Mouse (Mus musculus): ENCODE results near the gene 1810062G17Rik. TPM values are rescaled to one million over a fixed set of nuclear protein-coding genes. Genes with fewer than 3 reads are reported as not detected.

The 1810062G17Rik gene
- total RNA-seq, 2 experiments from 2014 or later: 0.79 TPM; not detected in 1

- intact Hi-C loops (cut with DNase I): no loop called here
- DNase-seq: no peak
These were observed 23.7 kb downstream of the 1810062G17Rik start for GRCm38 (mm10) chr3:36499418-36499817.

DNA sequence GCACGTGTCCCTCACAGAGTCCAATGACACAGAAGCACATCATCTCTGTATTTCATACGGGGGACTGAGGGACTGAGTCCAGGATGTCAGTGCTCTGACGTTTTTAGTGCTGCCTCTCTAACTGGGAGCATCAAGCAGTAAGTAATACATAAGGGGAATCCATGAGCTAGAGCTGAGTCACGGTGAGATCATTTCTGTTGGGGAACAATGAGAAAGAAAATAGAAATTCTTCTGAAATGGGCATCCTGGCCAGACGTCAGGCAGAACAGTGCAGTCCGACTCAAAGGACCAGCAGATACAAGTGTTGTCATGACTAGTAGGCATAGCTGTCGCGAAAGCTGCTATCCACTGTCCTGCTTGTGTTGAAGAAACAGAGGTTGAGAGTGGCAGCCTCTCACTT lies 25.2 kb downstream of the 1810062G17Rik start:
- intact Hi-C loops (cut with DNase I): no loop called here
- DNase-seq: no peak

- intact Hi-C loops (cut with DNase I): no loop called here
- no peak for DNase-seq
These were observed 25.8 kb downstream of the 1810062G17Rik start for GRCm38 (mm10) chr3:36501546-36501945.

DNA sequence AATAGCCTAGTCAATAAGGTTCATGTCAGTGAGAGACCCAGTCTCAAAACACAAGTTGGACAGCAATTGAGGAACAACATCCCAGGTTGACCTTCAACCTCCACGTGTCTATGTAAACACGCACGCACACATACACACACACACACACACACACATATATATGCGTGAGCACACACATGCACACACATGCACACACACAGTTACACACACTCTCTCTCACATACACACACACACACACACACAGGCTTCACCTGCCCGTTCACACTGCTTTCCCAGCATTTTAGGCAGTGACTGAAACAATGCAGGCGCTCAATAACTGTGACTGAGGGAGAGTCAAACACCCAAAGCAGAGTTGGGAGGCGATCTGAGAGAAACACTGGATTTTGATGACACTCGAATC lies 29.6 kb downstream of the 1810062G17Rik start:
- no peak for DNase-seq
- intact Hi-C loops (cut with DNase I): no loop called here

- intact Hi-C loops (cut with DNase I): no loop called here
These were observed 30.3 kb downstream of the 1810062G17Rik start for GRCm38 (mm10) chr3:36505809-36506735.

DNA sequence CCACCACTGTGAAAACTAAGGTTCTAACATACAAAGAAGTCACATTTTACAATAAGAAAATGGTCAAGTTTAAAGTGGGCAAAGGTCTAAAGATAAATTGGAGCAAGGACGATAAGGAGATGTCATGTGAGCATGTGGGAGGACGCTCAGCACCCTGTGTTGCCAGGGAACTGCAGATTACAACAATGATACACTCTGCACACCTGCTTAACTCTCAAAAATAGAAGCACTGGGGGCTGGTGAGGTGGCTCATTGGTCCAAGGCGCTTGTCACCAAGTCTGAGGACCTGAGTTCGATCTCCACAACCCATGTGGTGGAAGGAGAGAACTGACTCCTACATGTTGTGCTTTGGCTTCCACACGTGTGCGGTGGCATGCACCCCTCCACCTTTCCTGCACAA lies 35.8 kb downstream of the 1810062G17Rik start:
- intact Hi-C loops (cut with DNase I): no loop called here
- no peak for DNase-seq

More at GRCm38 (mm10) chr3:36505809-36506735, 30.3 kb downstream of the 1810062G17Rik start:
- no peak for DNase-seq

DNA sequence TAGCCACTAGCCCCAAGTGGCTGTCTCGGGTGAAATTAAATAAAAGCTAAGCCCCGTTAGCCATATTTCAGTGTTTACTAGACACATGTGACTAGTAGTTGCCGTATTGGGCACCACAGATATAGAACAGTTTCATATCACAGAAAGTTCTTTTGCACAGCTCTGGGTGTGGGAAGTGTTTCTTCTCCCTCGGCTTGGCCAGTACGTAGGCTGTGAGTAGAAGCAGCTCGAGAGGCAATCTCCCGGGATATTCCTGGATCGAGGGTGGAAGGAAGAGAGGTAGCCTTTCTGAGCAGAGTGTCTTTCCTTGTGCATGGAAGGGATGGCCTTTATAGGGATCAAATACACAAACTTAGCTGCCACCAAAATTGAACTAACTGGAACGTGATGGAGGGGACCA lies 40.5 kb downstream of the 1810062G17Rik start:
- intact Hi-C loops (cut with DNase I): no loop called here
- no peak for DNase-seq

- intact Hi-C loops (cut with DNase I): no loop called here
- DNase-seq: peak; percentile 24 to 40
These were observed 45.6 kb downstream of the 1810062G17Rik start, which contains the start of gene Gm11549 for GRCm38 (mm10) chr3:36521073-36522060. Gene Gm11549, minus strand, starts transcription at chr3:36521813.

GRCm38 (mm10) chr3:36522137-36522536 lies 46.4 kb downstream of the 1810062G17Rik start:
- intact Hi-C loops (cut with DNase I): no loop called here

DNA sequence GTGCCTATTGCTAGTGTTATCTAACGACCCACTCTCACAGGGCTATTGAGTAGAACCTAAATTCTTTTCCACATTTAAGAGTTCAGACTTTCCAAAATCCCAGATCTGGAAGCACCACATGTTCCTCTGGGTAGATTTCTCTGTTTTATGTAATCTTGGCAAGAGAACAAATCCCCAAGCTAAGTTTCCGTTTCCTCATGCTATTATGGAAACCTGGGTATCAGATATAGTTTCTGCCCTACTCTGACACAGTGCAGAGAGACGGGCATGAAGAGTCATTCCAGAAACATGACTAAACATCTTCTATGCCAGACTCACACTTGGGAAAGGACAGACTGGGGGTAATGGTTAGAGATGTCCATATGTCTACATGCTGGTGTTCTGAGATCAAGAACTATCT lies 48.7 kb downstream of the 1810062G17Rik start:
- intact Hi-C loops (cut with DNase I): no loop called here
- no peak for DNase-seq

More at GRCm38 (mm10) chr3:36522137-36522536, 46.4 kb downstream of the 1810062G17Rik start:
- no peak for DNase-seq

GRCm38 (mm10) chr3:36530345-36530744 lies 54.6 kb downstream of the 1810062G17Rik start:
- DNase-seq: peak; percentile 78 to 83
- intact Hi-C loops (cut with DNase I): no loop called here

DNA sequence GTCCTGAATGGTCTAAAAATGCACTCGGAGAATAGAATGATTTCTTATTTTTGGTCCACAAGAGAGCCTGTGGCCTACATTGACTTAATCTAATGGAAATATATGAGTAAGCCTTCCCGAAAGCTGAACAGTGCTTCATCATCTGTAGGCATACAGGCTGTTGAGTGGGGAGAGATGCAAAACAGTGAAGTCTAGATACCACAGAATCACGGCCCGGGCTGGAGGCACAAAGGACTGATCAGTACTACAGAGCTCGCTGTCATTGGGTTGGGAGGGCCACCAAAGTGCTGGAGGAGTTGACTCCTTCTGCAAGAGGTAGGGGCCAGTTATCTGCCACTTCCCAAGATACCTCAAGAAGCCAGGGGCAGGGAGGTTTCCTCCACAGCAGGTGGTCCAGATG lies 55.0 kb downstream of the 1810062G17Rik start:
- intact Hi-C loops (cut with DNase I): no loop called here
- DNase-seq: no peak

GRCm38 (mm10) chr3:36531242-36531641 lies 55.5 kb downstream of the 1810062G17Rik start:
- peak in 1 of 2 experiments; percentile 11 for DNase-seq
- intact Hi-C loops (cut with DNase I): no loop called here

Small RNAs within 50 kb of the gene (microRNA-seq; reads per million reads assigned to microRNA genes)
- gene Mir7009: 0.95 to 1.4 reads per million in 2 experiments

Other genes with a start within 250 kb of the 1810062G17Rik start
- gene Anxa5, start within 50 bp of the 1810062G17Rik start, total RNA-seq (2021): 100 to 1,000 TPM; 234 to 248 TPM
- gene Gm11549, start 45.9 kb downstream of the 1810062G17Rik start, total RNA-seq (2021): not detected
- gene Exosc9, start 76.7 kb downstream of the 1810062G17Rik start, total RNA-seq (2021): 10 to 100 TPM; 23.9 to 27.1 TPM
- gene Ccna2, start 96.2 kb downstream of the 1810062G17Rik start, total RNA-seq (2021): 10 to 100 TPM; 29.5 to 31.1 TPM
- 1 to 10 TPM; 7.7 to 8.1 TPM for gene Bbs7, start 137.5 kb downstream of the 1810062G17Rik start, total RNA-seq (2021)
- gene Trpc3, start 214.2 kb downstream of the 1810062G17Rik start, total RNA-seq (2021): 10 to 100 TPM; 13.1 to 17.0 TPM

All from heart, postnatal 10 days (tissue).